Mouse (Mus musculus): ENCODE measurements at regions not wholly inside any gene's neighbourhood (a gene's known extent, or its start where the extent isn't known, plus 50 kb on each side); places are given as distances from the start of the nearest gene placed in this dataset.
A peak's percentile ranks its signal among the peaks of the same experiment; 100 is the strongest.

DNA sequence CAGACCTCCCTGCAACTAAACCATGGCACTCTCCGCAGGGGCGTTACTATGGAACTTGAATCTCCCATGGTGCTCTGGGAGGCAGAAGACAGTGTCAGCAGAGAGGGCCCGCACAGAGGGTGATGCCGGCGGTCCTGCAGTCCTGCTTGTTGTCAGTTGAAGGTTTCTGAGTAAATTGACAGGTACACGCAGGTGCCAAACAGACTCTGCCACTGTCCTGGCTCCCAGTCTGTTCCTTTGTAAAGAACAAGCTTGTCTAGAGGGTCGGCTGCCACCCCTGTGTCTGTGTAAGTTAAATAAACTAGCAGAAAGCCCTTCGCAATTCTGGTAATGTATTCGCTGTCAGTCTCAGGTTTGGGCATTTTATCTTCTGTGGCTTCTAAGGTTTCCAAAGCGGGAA lies 521.6 kb downstream of the Dok5 start:
- peak overlapping the region; percentile 31 for H3K4me2 ChIP-seq (ENCODE audit: low read depth)
- no peak overlapping the region for H3K4me3 ChIP-seq (ENCODE audit: low read depth, low read length)
- no peaks in the 10 kb centered on the region for H3K4me1 ChIP-seq (ENCODE audit: insufficient read depth)
- H3K9me3 ChIP-seq (ENCODE audit: low read length), result no peaks in the 10 kb centered on the region
- no peak for DNase-seq
- no peaks in the 10 kb centered on the region for H3K27me3 ChIP-seq (ENCODE audit: insufficient read depth, low read length)
- WGBS, result 43% methylated on average over 10 of the region's 10 CpGs
- H3K36me3 ChIP-seq (ENCODE audit: insufficient read depth), result no peaks in the 10 kb centered on the region
- ATAC-seq, result no peak; the same call in 1 of the 2 replicates
- no peak overlapping the region for H3K9ac ChIP-seq
- no peak for TF ChIP-seq CTCF (IDR thresholded peaks at IDR 0.05; ENCODE audit: low read depth)
- no peak overlapping the region for H3K27ac ChIP-seq (ENCODE audit: low read depth, low read length)

GRCm38 (mm10) chr2:171245391-171245790 lies 513.8 kb downstream of the Dok5 start:
- no peaks in the 10 kb centered on the region for H3K9me3 ChIP-seq (ENCODE audit: low read length)
- TF ChIP-seq CTCF (IDR thresholded peaks at IDR 0.05; ENCODE audit: low read depth), result no peak
- H3K4me2 ChIP-seq (ENCODE audit: low read depth), result no peak overlapping the region
- H3K27ac ChIP-seq (ENCODE audit: low read depth, low read length), result no peak overlapping the region
- H3K36me3 ChIP-seq (ENCODE audit: insufficient read depth), result no peaks in the 10 kb centered on the region
- no peaks in the 10 kb centered on the region for H3K27me3 ChIP-seq (ENCODE audit: insufficient read depth, low read length)
- H3K4me1 ChIP-seq (ENCODE audit: insufficient read depth), result no peaks in the 10 kb centered on the region
- H3K4me3 ChIP-seq (ENCODE audit: low read depth, low read length), result no peak overlapping the region
- WGBS, result 79% methylated on average over 4 of the region's 4 CpGs
- DNase-seq (no peak), ATAC-seq (no peak)
- H3K9ac ChIP-seq, result no peak overlapping the region

DNA sequence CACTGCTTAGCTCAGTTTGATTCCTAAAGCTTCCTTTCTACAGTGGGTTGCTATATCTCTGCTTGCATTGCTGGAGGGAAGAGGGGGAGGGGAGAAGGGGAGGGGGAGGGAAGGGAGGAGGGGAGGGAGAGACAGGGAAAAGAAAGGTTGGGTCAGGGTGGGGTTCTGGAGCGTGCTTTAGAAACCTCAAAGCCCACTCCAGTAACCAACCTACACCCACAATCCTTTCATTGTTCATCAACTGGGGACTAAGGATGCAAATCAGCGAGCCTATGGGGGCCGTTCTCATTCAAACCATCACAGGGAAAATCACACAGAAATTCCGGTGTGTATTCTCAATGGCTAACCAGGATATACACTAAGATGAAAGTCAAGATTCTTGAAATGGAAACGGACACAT lies 510.7 kb downstream of the Dok5 start:
- Histone ChIP-seq H3K9ac (no peak overlapping the region), H3K4me1 (ENCODE audit: insufficient read depth) (no peaks in the 10 kb centered on the region), H3K4me2 (ENCODE audit: low read depth) (no peak overlapping the region), H3K27ac (ENCODE audit: low read depth, low read length) (no peak overlapping the region), H3K4me3 (ENCODE audit: low read depth, low read length) (no peak overlapping the region), H3K27me3 (ENCODE audit: insufficient read depth, low read length) (no peaks in the 10 kb centered on the region), H3K36me3 (ENCODE audit: insufficient read depth) (no peaks in the 10 kb centered on the region), H3K9me3 (ENCODE audit: low read length) (no peaks in the 10 kb centered on the region)
- ATAC-seq (no peak), DNase-seq (no peak)
- TF ChIP-seq CTCF (IDR thresholded peaks at IDR 0.05; ENCODE audit: low read depth), result no peak
- WGBS, result 69% methylated on average over 5 of the region's 5 CpGs

- Histone ChIP-seq H3K9me3 (ENCODE audit: low read length) (no peaks in the 10 kb centered on the region), H3K27me3 (ENCODE audit: insufficient read depth, low read length) (no peaks in the 10 kb centered on the region), H3K27ac (ENCODE audit: low read depth, low read length) (no peak overlapping the region), H3K9ac (no peak overlapping the region), H3K4me3 (ENCODE audit: low read depth, low read length) (no peak overlapping the region), H3K4me2 (ENCODE audit: low read depth) (no peak overlapping the region), H3K36me3 (ENCODE audit: insufficient read depth) (no peaks in the 10 kb centered on the region), H3K4me1 (ENCODE audit: insufficient read depth) (no peaks in the 10 kb centered on the region)
- DNase-seq (peak; percentile 60), ATAC-seq (peak; percentile 34; the same call in 1 of the 2 replicates)
- 21% methylated on average over 8 of the region's 8 CpGs for WGBS
- no peak for TF ChIP-seq CTCF (IDR thresholded peaks at IDR 0.05; ENCODE audit: low read depth)
These were observed 505.8 kb downstream of the Dok5 start for GRCm38 (mm10) chr2:171237276-171237960.

- no peak overlapping the region for H3K4me2 ChIP-seq (ENCODE audit: low read depth)
- H3K4me1 ChIP-seq (ENCODE audit: insufficient read depth), result no peaks in the 10 kb centered on the region
- no peaks in the 10 kb centered on the region for H3K27me3 ChIP-seq (ENCODE audit: insufficient read depth, low read length)
- no peak overlapping the region for H3K9ac ChIP-seq
- ATAC-seq, result no peak
- no peaks in the 10 kb centered on the region for H3K9me3 ChIP-seq (ENCODE audit: low read length)
- DNase-seq, result no peak
- no peak overlapping the region for H3K4me3 ChIP-seq (ENCODE audit: low read depth, low read length)
- H3K36me3 ChIP-seq (ENCODE audit: insufficient read depth), result no peaks in the 10 kb centered on the region
- TF ChIP-seq CTCF (IDR thresholded peaks at IDR 0.05; ENCODE audit: low read depth), result no peak
- H3K27ac ChIP-seq (ENCODE audit: low read depth, low read length), result no peak overlapping the region
These were observed 501.2 kb downstream of the Dok5 start for GRCm38 (mm10) chr2:171232812-171233211.

DNA sequence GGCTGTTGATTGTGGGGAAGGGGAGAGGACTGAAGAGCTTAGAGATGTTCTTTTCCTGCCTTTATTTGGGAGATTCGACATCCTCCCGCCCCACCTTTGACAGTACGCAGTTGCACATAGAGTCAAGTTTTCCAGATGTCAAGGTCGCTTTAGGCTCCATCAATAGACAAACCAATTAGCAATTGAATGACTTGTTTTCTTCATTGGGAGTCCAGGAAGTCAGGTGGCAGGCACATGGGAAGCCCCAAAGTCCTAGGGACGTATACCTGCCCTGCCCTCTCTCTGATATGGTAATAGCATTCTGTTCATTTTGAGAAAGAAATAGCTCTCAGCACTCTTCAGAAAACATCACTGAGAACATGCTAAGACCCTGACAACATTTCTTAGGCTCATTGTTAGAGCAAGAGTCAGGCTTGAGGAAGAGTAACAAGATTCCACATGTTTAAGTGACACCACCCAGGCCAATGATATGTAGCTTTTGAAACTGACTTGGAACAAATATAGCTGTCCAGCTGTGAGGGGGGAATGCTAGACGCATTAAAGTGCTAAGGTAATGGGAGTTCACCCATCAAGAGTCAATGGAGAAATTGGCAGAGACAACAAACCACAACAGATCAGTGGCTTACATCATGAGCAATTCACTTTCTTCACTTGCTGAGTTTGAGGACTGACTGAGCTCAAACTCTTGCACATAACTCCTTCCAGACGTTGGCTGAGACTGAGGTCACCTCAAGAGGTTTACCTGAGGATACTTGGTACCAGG lies 499.9 kb downstream of the Dok5 start:
- no peaks in the 10 kb centered on the region for H3K36me3 ChIP-seq (ENCODE audit: insufficient read depth)
- no peaks in the 10 kb centered on the region for H3K9me3 ChIP-seq (ENCODE audit: low read length)
- H3K27me3 ChIP-seq (ENCODE audit: insufficient read depth, low read length), result no peaks in the 10 kb centered on the region
- H3K4me3 ChIP-seq (ENCODE audit: low read depth, low read length), result no peak overlapping the region
- ATAC-seq, result no peak
- no peak overlapping the region for H3K27ac ChIP-seq (ENCODE audit: low read depth, low read length)
- H3K9ac ChIP-seq, result no peak overlapping the region
- TF ChIP-seq CTCF (IDR thresholded peaks at IDR 0.05; ENCODE audit: low read depth), result no peak
- no peaks in the 10 kb centered on the region for H3K4me1 ChIP-seq (ENCODE audit: insufficient read depth)
- 84% methylated on average over 7 of the region's 7 CpGs for WGBS
- no peak overlapping the region for H3K4me2 ChIP-seq (ENCODE audit: low read depth)
- DNase-seq, result no peak

GRCm38 (mm10) chr2:171230536-171230935 lies 498.9 kb downstream of the Dok5 start:
- TF ChIP-seq CTCF (IDR thresholded peaks at IDR 0.05; ENCODE audit: low read depth), result no peak
- H3K27ac ChIP-seq (ENCODE audit: low read depth, low read length), result no peak overlapping the region
- H3K9me3 ChIP-seq (ENCODE audit: low read length), result no peaks in the 10 kb centered on the region
- H3K4me2 ChIP-seq (ENCODE audit: low read depth), result no peak overlapping the region
- DNase-seq, result no peak
- H3K4me3 ChIP-seq (ENCODE audit: low read depth, low read length), result no peak overlapping the region
- no peaks in the 10 kb centered on the region for H3K36me3 ChIP-seq (ENCODE audit: insufficient read depth)
- 64% methylated on average over 12 of the region's 12 CpGs for WGBS
- H3K9ac ChIP-seq, result no peak overlapping the region
- no peak for ATAC-seq
- no peaks in the 10 kb centered on the region for H3K27me3 ChIP-seq (ENCODE audit: insufficient read depth, low read length)
- H3K4me1 ChIP-seq (ENCODE audit: insufficient read depth), result no peaks in the 10 kb centered on the region
